Mouse (Mus musculus) gastrocnemius, postnatal 14 days (tissue): ENCODE measurements around the gene Ryr2. TPM values are rescaled to one million over a fixed set of nuclear protein-coding genes. Genes with fewer than 3 reads are reported as not detected.

Experiments
- DNase-seq: peaks from one replicate; pipeline ENCODE4 v3.0.0; 2021; ENCODE audit warnings: mixed read lengths
- intact Hi-C: fragments of 180-260 bp; cut with DNase I; formaldehyde crosslinking; loops from one replicate; pipeline ENCODE4 v1.15.1; 2025; ENCODE audit warnings: low total_unique reads
- total RNA-seq, 2 experiments: library from RNA; stranded (reverse); gene quantifications; 2 replicates each; pipeline ENCODE4 v1.2.3; 2021

Ryr2 gene
- total RNA-seq, 2 experiments from 2014 or later, result 0.23 to 0.40 TPM

- no peak for DNase-seq
- intact Hi-C loops, result no loop called here
These were observed 7.8 kb downstream of the Ryr2 start for GRCm38 (mm10) chr13:12098981-12099380.

GRCm38 (mm10) chr13:12096382-12096932 lies 10.3 kb downstream of the Ryr2 start:
- intact Hi-C loops, result no loop called here

GRCm38 (mm10) chr13:12094569-12094968 lies 12.2 kb downstream of the Ryr2 start:
- intact Hi-C loops, result no loop called here

More at GRCm38 (mm10) chr13:12096382-12096932, 10.3 kb downstream of the Ryr2 start:
- DNase-seq, result no peak

GRCm38 (mm10) chr13:12093146-12093545 lies 13.6 kb downstream of the Ryr2 start:
- intact Hi-C loops, result no loop called here
- DNase-seq, result no peak

More at GRCm38 (mm10) chr13:12094569-12094968, 12.2 kb downstream of the Ryr2 start:
- DNase-seq, result no peak

- intact Hi-C loops, result no loop called here
- no peak for DNase-seq
These were observed 14.2 kb downstream of the Ryr2 start for GRCm38 (mm10) chr13:12092379-12093107.

GRCm38 (mm10) chr13:12084112-12084475 lies 22.7 kb downstream of the Ryr2 start:
- intact Hi-C loops, result no loop called here
- no peak for DNase-seq

- no peak for DNase-seq
- intact Hi-C loops, result no loop called here
These were observed 23.2 kb downstream of the Ryr2 start for GRCm38 (mm10) chr13:12083443-12084111.

GRCm38 (mm10) chr13:12080590-12080989 lies 26.2 kb downstream of the Ryr2 start:
- intact Hi-C loops, result no loop called here
- no peak for DNase-seq

- no peak for DNase-seq
- intact Hi-C loops, result no loop called here
These were observed 27.2 kb downstream of the Ryr2 start for GRCm38 (mm10) chr13:12079536-12079935.

GRCm38 (mm10) chr13:12074897-12075296 lies 31.8 kb downstream of the Ryr2 start:
- no peak for DNase-seq
- intact Hi-C loops, result no loop called here

- DNase-seq, result no peak
- intact Hi-C loops, result no loop called here
These were observed 34.2 kb downstream of the Ryr2 start for GRCm38 (mm10) chr13:12072571-12072970.

GRCm38 (mm10) chr13:12072112-12072511 lies 34.6 kb downstream of the Ryr2 start:
- no peak for DNase-seq
- intact Hi-C loops, result no loop called here

- no peak for DNase-seq
- intact Hi-C loops, result no loop called here
These were observed 36.3 kb downstream of the Ryr2 start for GRCm38 (mm10) chr13:12070157-12071129.

- intact Hi-C loops, result no loop called here
- no peak for DNase-seq
These were observed 42.2 kb downstream of the Ryr2 start for GRCm38 (mm10) chr13:12064576-12064975.

- intact Hi-C loops, result no loop called here
- no peak for DNase-seq
These were observed 43.2 kb downstream of the Ryr2 start for GRCm38 (mm10) chr13:12063561-12063960.

- DNase-seq, result no peak
- intact Hi-C loops, result no loop called here
These were observed 49.4 kb downstream of the Ryr2 start for GRCm38 (mm10) chr13:12057357-12057771.

- intact Hi-C loops, result no loop called here
- DNase-seq, result no peak
These were observed 50.8 kb downstream of the Ryr2 start for GRCm38 (mm10) chr13:12055913-12056312.

GRCm38 (mm10) chr13:12053910-12054309 lies 52.8 kb downstream of the Ryr2 start:
- no peak for DNase-seq
- intact Hi-C loops, result no loop called here

- intact Hi-C loops, result no loop called here
- no peak for DNase-seq
These were observed 55.9 kb downstream of the Ryr2 start for GRCm38 (mm10) chr13:12050809-12051208.

- intact Hi-C loops, result no loop called here
- no peak for DNase-seq
These were observed 59.7 kb downstream of the Ryr2 start for GRCm38 (mm10) chr13:12047059-12047458.
